Mouse (Mus musculus) ES-Bruce4 (cell line): ENCODE measurements around the gene Pgrmc1. TPM values are rescaled to one million over a fixed set of nuclear protein-coding genes. Genes with fewer than 3 reads are reported as not detected.

ENCODE experiments used
- H3K27ac ChIP-seq: 2 replicates; pipeline ENCODE4 v1.5.1; 2012; ENCODE audit warnings: low read length, inconsistent platforms; ENCODE audit not compliant: insufficient read depth
- H3K27me3 ChIP-seq: 2 replicates; pipeline ENCODE4 v1.6.1; 2012; ENCODE audit warnings: mild to moderate bottlenecking, low read length, inconsistent platforms; ENCODE audit not compliant: control insufficient read depth, poor library complexity, insufficient read depth, severe bottlenecking
- H3K36me3 ChIP-seq: 2 replicates; pipeline ENCODE4 v1.6.1; 2012; ENCODE audit warnings: inconsistent platforms, mild to moderate bottlenecking, low read length, moderate library complexity; ENCODE audit not compliant: control insufficient read depth, poor library complexity, insufficient read depth, severe bottlenecking
- H3K4me1 ChIP-seq: one replicate; pipeline ENCODE4 v1.8.1; 2011; ENCODE audit warnings: low read length; ENCODE audit not compliant: control insufficient read depth, insufficient read depth
- H3K4me3 ChIP-seq: 2 replicates; pipeline ENCODE4 v1.5.1; 2011; ENCODE audit warnings: low read depth, mild to moderate bottlenecking, low read length
- H3K9ac ChIP-seq: 2 replicates; pipeline ENCODE4 v1.6.1; 2012; ENCODE audit warnings: low read depth, mild to moderate bottlenecking, inconsistent platforms; ENCODE audit not compliant: poor library complexity, severe bottlenecking
- H3K9me3 ChIP-seq: replicated peaks from 2 replicates; pipeline ENCODE4 v1.6.1; 2012; ENCODE audit warnings: mild to moderate bottlenecking, low read length, inconsistent platforms; ENCODE audit not compliant: control insufficient read depth, poor library complexity, insufficient read depth, severe bottlenecking
- CTCF ChIP-seq: IDR thresholded peaks from one replicate; pipeline ENCODE4 v1.8.1; 2011; ENCODE audit warnings: low read depth, low read length
- EP300 ChIP-seq: IDR thresholded peaks from 2 replicates; pipeline ENCODE4 v1.6.1; 2011; ENCODE audit warnings: low read depth, low read length; ENCODE audit not compliant: insufficient read depth
- POLR2A ChIP-seq: IDR thresholded peaks from one replicate; pipeline ENCODE4 v1.8.1; 2011; ENCODE audit warnings: low read length; ENCODE audit not compliant: insufficient read depth
- polyA plus RNA-seq: library from polyadenylated mRNA; stranded (reverse); fragments of >200 nt; gene quantifications from 2 replicates; pipeline ENCODE4 v1.2.4, GENCODE M21; 2011; ENCODE audit warnings: low read depth; ENCODE audit not compliant: missing spikeins, insufficient read depth, insufficient read length

Pgrmc1 gene
- polyA plus RNA-seq, 1 experiment = 64.9 TPM

- no peak overlapping the region for H3K4me3 ChIP-seq
- H3K27ac ChIP-seq = no peak overlapping the region
- no peak overlapping the region for H3K9ac ChIP-seq
- no peaks in the 10 kb centered on the region for H3K27me3 ChIP-seq
- no peaks in the 10 kb centered on the region for H3K4me1 ChIP-seq
- H3K9me3 ChIP-seq = no peaks in the 10 kb centered on the region
- no peak for TF ChIP-seq POLR2A
- TF ChIP-seq EP300 = no peak
- H3K36me3 ChIP-seq = no peaks in the 10 kb centered on the region
Observed at GRCm38 (mm10) chrX:36560170-36560569, 37.8 kb upstream of the Pgrmc1 start.

- Histone ChIP-seq H3K36me3 (no peaks in the 10 kb centered on the region), H3K27ac (no peak overlapping the region), H3K27me3 (no peaks in the 10 kb centered on the region), H3K9me3 (no peaks in the 10 kb centered on the region), H3K4me1 (no peaks in the 10 kb centered on the region), H3K9ac (no peak overlapping the region), H3K4me3 (no peak overlapping the region)
- TF ChIP-seq CTCF (peak; percentile 45), EP300 (no peak)
Observed at GRCm38 (mm10) chrX:36561650-36562049, 36.4 kb upstream of the Pgrmc1 start.

GRCm38 (mm10) chrX:36562079-36562478, 35.9 kb upstream of the Pgrmc1 start:
- Histone ChIP-seq H3K27me3 (no peaks in the 10 kb centered on the region), H3K36me3 (no peaks in the 10 kb centered on the region), H3K4me1 (no peaks in the 10 kb centered on the region), H3K4me3 (no peak overlapping the region), H3K27ac (no peak overlapping the region), H3K9ac (no peak overlapping the region), H3K9me3 (no peaks in the 10 kb centered on the region)
- TF ChIP-seq CTCF = no peak
- no peak for TF ChIP-seq EP300
- no peak for TF ChIP-seq POLR2A

GRCm38 (mm10) chrX:36586629-36587303, 11.2 kb upstream of the Pgrmc1 start:
- H3K4me3 ChIP-seq = no peak overlapping the region
- no peaks in the 10 kb centered on the region for H3K27me3 ChIP-seq
- H3K9me3 ChIP-seq = no peaks in the 10 kb centered on the region
- H3K27ac ChIP-seq = no peak overlapping the region
- no peaks in the 10 kb centered on the region for H3K4me1 ChIP-seq
- no peak overlapping the region for H3K9ac ChIP-seq
- TF ChIP-seq CTCF = no peak
- H3K36me3 ChIP-seq = no peaks in the 10 kb centered on the region

GRCm38 (mm10) chrX:36587304-36588209, 10.4 kb upstream of the Pgrmc1 start:
- TF ChIP-seq POLR2A (no peak), CTCF (no peak), EP300 (no peak)
- H3K4me3 ChIP-seq = no peak overlapping the region
- H3K27ac ChIP-seq = no peak overlapping the region
- H3K27me3 ChIP-seq = no peaks in the 10 kb centered on the region
- no peak overlapping the region for H3K9ac ChIP-seq
- H3K9me3 ChIP-seq = no peaks in the 10 kb centered on the region
- no peaks in the 10 kb centered on the region for H3K36me3 ChIP-seq
- no peaks in the 10 kb centered on the region for H3K4me1 ChIP-seq

- TF ChIP-seq POLR2A = no peak
- TF ChIP-seq CTCF = no peak
- no peak for TF ChIP-seq EP300
- Histone ChIP-seq H3K9me3 (no peaks in the 10 kb centered on the region), H3K4me3 (no peak overlapping the region), H3K36me3 (no peaks in the 10 kb centered on the region), H3K27ac (no peak overlapping the region), H3K9ac (no peak overlapping the region), H3K4me1 (no peaks in the 10 kb centered on the region), H3K27me3 (no peaks in the 10 kb centered on the region)
Observed at GRCm38 (mm10) chrX:36590266-36590665, 7.7 kb upstream of the Pgrmc1 start.
